Mouse (Mus musculus) hematopoietic stem cell, adult 5-6 weeks (primary cell): ENCODE data around the gene Rgs3. TPM values are rescaled to one million over a fixed set of nuclear protein-coding genes. Genes with fewer than 3 reads are reported as not detected.

Source experiments
- ATAC-seq, 2 experiments: fragments of 125-278 bp in 1 of 2; replicated peaks in 1 of 2; 2 replicates each; pipeline ENCODE4 v1.8.0; 2016 to 2017; ENCODE audit warnings: inconsistent platforms in 2 of 2, mild to moderate bottlenecking in 2 of 2, moderate number of reproducible peaks in 2 of 2, low read depth in 1 of 2, moderate TSS enrichment in 1 of 2; ENCODE audit not compliant: low FRiP score in 2 of 2, poor library complexity in 2 of 2, severe bottlenecking in 2 of 2, insufficient read depth in 1 of 2, low TSS enrichment in 1 of 2
- total RNA-seq: library from RNA; stranded (forward); fragments of 172-1452, 232-1000 nt; gene quantifications from 2 replicates; pipeline ENCODE4 v1.2.3, GENCODE M21; 2017

Gene Rgs3
- total RNA-seq, 1 experiment from 2014 or later: 23.7 TPM

- ATAC-seq: peak; percentile 21 to 42; a peak in 2 of 4 replicates
Measured at GRCm38 (mm10) chr4:62708994-62709393, 149.3 kb downstream of the Rgs3 start.

GRCm38 (mm10) chr4:62709448-62709847 is 149.8 kb downstream of the Rgs3 start:
- ATAC-seq: peak in 1 of 2 experiments; percentile 10; a peak in 1 of 4 replicates

- no peak for ATAC-seq
Measured at GRCm38 (mm10) chr4:62711159-62711558, 151.5 kb downstream of the Rgs3 start.

GRCm38 (mm10) chr4:62711582-62711981 is 151.9 kb downstream of the Rgs3 start:
- no peak for ATAC-seq

GRCm38 (mm10) chr4:62720861-62721260 is 161.2 kb downstream of the Rgs3 start:
- no peak for ATAC-seq

GRCm38 (mm10) chr4:62722021-62722426 is 162.4 kb downstream of the Rgs3 start:
- no peak for ATAC-seq

GRCm38 (mm10) chr4:62723795-62724194 is 164.1 kb downstream of the Rgs3 start:
- no peak for ATAC-seq

GRCm38 (mm10) chr4:62726282-62726937 is 166.8 kb downstream of the Rgs3 start:
- ATAC-seq: no peak

GRCm38 (mm10) chr4:62727541-62728303 is 168.1 kb downstream of the Rgs3 start:
- ATAC-seq: no peak

- no peak for ATAC-seq
Measured at GRCm38 (mm10) chr4:62728471-62728870, 168.8 kb downstream of the Rgs3 start.

- no peak for ATAC-seq
Measured at GRCm38 (mm10) chr4:62729191-62729590, 169.5 kb downstream of the Rgs3 start.

- no peak for ATAC-seq
Measured at GRCm38 (mm10) chr4:62729941-62730340, 170.3 kb downstream of the Rgs3 start.

GRCm38 (mm10) chr4:62730861-62731260 is 171.2 kb downstream of the Rgs3 start:
- no peak for ATAC-seq

GRCm38 (mm10) chr4:62731531-62732063 is 171.9 kb downstream of the Rgs3 start:
- ATAC-seq: no peak

GRCm38 (mm10) chr4:62732096-62732495 is 172.4 kb downstream of the Rgs3 start:
- no peak for ATAC-seq

GRCm38 (mm10) chr4:62732840-62733239 is 173.2 kb downstream of the Rgs3 start:
- ATAC-seq: no peak

- no peak for ATAC-seq
Measured at GRCm38 (mm10) chr4:62733938-62734337, 174.3 kb downstream of the Rgs3 start.

- ATAC-seq: no peak
Measured at GRCm38 (mm10) chr4:62735291-62735690, 175.6 kb downstream of the Rgs3 start.
